Mouse (Mus musculus): ENCODE results near the gene Vmn1r95.
"Not testable (repeated sequence)": the region's sequence is repeated elsewhere in the genome, so short reads cannot be mapped to it uniquely, and the experiment has no call there.

Gene Vmn1r95

DNA sequence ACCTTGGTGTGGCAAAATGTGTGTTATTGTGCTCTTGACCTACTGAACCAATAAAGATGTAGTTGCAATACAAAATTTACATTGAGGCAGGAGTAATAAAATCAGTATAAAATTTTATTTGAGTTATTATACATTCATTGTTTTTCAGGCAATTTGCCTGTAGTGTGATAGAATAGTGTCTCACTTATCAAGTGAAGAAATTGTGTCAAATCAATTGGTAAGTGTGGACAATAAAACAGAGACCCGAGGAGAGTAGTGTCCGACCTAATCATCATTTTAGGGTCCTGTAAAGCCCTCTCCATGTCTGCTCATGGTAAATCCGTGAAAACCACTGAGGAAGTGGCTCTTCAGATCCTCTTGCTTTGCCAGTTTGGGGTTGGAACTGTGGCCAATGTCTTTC, at the start of gene Vmn1r95:
Gene Vmn1r95, plus strand, starts transcription at position 301 of the 400 bp plus-strand sequence.
- DNase-seq (ENCODE audit: low spot score), result not testable (repeated sequence)

DNA sequence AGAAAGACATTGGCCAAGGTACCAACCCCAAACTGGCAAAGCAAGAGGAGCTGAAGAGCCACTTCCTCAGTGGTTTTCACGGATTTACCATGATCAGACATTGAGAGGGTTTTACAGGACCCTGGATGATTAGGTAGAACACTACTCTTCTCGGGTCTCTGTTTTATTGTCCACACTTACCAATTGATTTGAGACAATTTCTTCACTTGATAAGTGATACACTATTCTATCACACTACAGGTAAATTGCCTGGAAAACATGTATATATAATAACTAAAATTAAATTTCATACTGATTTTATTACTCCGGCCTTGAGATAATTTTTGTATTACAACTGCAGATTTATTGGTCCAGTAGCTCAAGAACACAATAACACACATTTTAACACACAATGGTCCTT, 25.2 kb upstream of the Vmn1r95 start, which contains the start of gene Vmn1r94:
Gene Vmn1r94, minus strand, starts transcription at position 101 of the 400 bp plus-strand sequence.
- not testable (repeated sequence) for DNase-seq (ENCODE audit: low spot score)

DNA sequence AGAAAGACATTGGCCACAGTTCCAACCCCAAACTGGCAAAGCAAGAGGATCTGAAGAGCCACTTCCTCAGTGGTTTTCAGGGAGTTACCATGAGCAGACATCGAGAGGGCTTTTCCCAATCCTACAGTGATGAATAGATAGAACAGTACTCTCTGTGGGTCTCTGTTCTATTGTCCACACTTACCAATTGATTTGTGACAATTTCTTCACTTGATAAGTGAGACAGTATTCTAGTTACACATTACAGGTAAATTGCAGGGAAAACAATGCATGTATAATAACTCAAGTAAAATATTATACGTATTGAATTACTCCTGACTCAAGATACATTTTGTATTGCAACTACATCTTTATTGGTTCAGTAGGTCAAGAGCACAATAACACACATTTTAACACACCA, 12.0 kb downstream of the Vmn1r95 start, which contains the start of gene Gm6164:
Gene Gm6164, minus strand, starts transcription at position 101 of the 400 bp plus-strand sequence.
- not testable (repeated sequence) for DNase-seq (ENCODE audit: low spot score)

DNA sequence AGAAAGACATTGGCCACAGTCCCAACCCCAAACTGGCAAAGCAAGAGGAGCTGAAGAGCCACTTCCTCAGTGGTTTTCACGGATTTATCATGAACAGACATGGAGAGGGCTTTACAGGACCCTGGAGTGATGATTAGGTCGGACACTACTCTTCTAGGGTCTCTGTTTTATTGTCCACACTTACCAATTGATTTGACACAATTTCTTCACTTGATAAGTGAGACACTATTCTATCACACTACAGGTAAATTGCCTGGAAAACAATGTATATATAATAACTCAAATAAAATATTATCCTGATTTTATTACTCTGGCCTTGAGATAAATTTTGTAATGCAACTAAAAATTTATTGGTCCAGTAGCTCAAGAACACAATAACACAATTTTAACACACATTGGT, 40.2 kb downstream of the Vmn1r95 start, which contains the start of gene Gm4498:
Gene Gm4498, minus strand, starts transcription at position 101 of the 400 bp plus-strand sequence.
- DNase-seq (ENCODE audit: low spot score), result not testable (repeated sequence)
